Mouse (Mus musculus): ENCODE measurements around the gene Sae1.

GRCm38 (mm10) chr7:16392923-16393322, 5.3 kb upstream of the Sae1 start:
- TF ChIP-seq CTCF (IDR thresholded peaks at IDR 0.05; ENCODE audit: low read depth, low read length) (no peak), POLR2A (IDR thresholded peaks at IDR 0.05; ENCODE audit: extremely low read depth, insufficient read depth, low read length) (no peak)
